Mouse (Mus musculus) adrenal gland, postnatal 36 days (tissue): ENCODE data around the gene Fadd. TPM values are rescaled to one million over a fixed set of nuclear protein-coding genes. Genes with fewer than 3 reads are reported as not detected.
A peak's percentile ranks its signal among the peaks of the same experiment; 100 is the strongest.

Source experiments
- DNase-seq, 2 experiments: peaks; one replicate each; pipeline ENCODE4 v3.0.0; 2021; ENCODE audit warnings: mixed read lengths in 1 of 2
- total RNA-seq, 2 experiments: library from RNA; stranded (reverse); gene quantifications; 2 replicates each; pipeline ENCODE4 v1.2.3; 2021

The Fadd gene
- total RNA-seq, 2 experiments from 2014 or later = 8.9 to 12.9 TPM

GRCm38 (mm10) chr7:144577876-144578275 lies 4.4 kb downstream of the Fadd start:
- peak in 1 of 2 experiments; percentile 51 for DNase-seq

- DNase-seq = no peak
Observed at GRCm38 (mm10) chr7:144572234-144572633, 10.0 kb downstream of the Fadd start.

- no peak for DNase-seq
Observed at GRCm38 (mm10) chr7:144571598-144571997, 10.7 kb downstream of the Fadd start.

GRCm38 (mm10) chr7:144569428-144569827 lies 12.8 kb downstream of the Fadd start:
- peak; percentile 29 to 52 for DNase-seq

- DNase-seq = no peak
Observed at GRCm38 (mm10) chr7:144568091-144568490, 14.2 kb downstream of the Fadd start.

- DNase-seq = no peak
Observed at GRCm38 (mm10) chr7:144566921-144567682, 15.2 kb downstream of the Fadd start.

- DNase-seq = peak; percentile 29 to 47
Observed at GRCm38 (mm10) chr7:144563456-144564155, 18.7 kb downstream of the Fadd start.

GRCm38 (mm10) chr7:144562016-144562415 lies 20.2 kb downstream of the Fadd start:
- no peak for DNase-seq

- no peak for DNase-seq
Observed at GRCm38 (mm10) chr7:144560594-144560993, 21.7 kb downstream of the Fadd start.

- DNase-seq = no peak
Observed at GRCm38 (mm10) chr7:144558552-144558951, 23.7 kb downstream of the Fadd start.

- DNase-seq = no peak
Observed at GRCm38 (mm10) chr7:144554123-144554472, 28.2 kb downstream of the Fadd start.

GRCm38 (mm10) chr7:144553237-144554122 lies 28.8 kb downstream of the Fadd start, which contains the start of gene Ppfia1:
TSS of gene Ppfia1 (minus strand) at chr7:144553729.
- peak; percentile 99 to 100 for DNase-seq

GRCm38 (mm10) chr7:144552274-144552673 lies 30.0 kb downstream of the Fadd start:
- DNase-seq = no peak

GRCm38 (mm10) chr7:144550811-144551210 lies 31.5 kb downstream of the Fadd start:
- no peak for DNase-seq

GRCm38 (mm10) chr7:144549904-144550566 lies 32.2 kb downstream of the Fadd start:
- no peak for DNase-seq

GRCm38 (mm10) chr7:144545231-144545630 lies 37.0 kb downstream of the Fadd start:
- no peak for DNase-seq

- DNase-seq = no peak
Observed at GRCm38 (mm10) chr7:144541351-144541750, 40.9 kb downstream of the Fadd start.

- no peak for DNase-seq
Observed at GRCm38 (mm10) chr7:144539146-144539545, 43.1 kb downstream of the Fadd start.

- no peak for DNase-seq
Observed at GRCm38 (mm10) chr7:144538030-144538644, 44.1 kb downstream of the Fadd start.

- DNase-seq = no peak
Observed at GRCm38 (mm10) chr7:144536367-144536766, 45.9 kb downstream of the Fadd start.

- DNase-seq = no peak
Observed at GRCm38 (mm10) chr7:144534773-144535172, 47.5 kb downstream of the Fadd start.
